Mouse (Mus musculus) thymus, postnatal 4 days (tissue): ENCODE results near the gene Gm12248.

Experiments
- DNase-seq: peaks from one replicate; pipeline ENCODE4 v3.0.0; 2021

Gm12248 gene

GRCm38 (mm10) chr11:58093021-58093528 lies at the start of gene Gm12248:
Gm12248 (minus strand) TSS chr11:58093134.
- no peak for DNase-seq

GRCm38 (mm10) chr11:58139466-58139865 lies 46.5 kb upstream of the Gm12248 start:
- peak; percentile 50 for DNase-seq

- peak; percentile 64 for DNase-seq
Observed at GRCm38 (mm10) chr11:58138821-58139220, 45.9 kb upstream of the Gm12248 start.

- no peak for DNase-seq
Observed at GRCm38 (mm10) chr11:58136677-58137076, 43.7 kb upstream of the Gm12248 start.

- no peak for DNase-seq
Observed at GRCm38 (mm10) chr11:58135296-58135695, 42.4 kb upstream of the Gm12248 start.

- DNase-seq, result no peak
Observed at GRCm38 (mm10) chr11:58134869-58135268, 41.9 kb upstream of the Gm12248 start.

GRCm38 (mm10) chr11:58132026-58132425 lies 39.1 kb upstream of the Gm12248 start:
- no peak for DNase-seq

- no peak for DNase-seq
Observed at GRCm38 (mm10) chr11:58129302-58129843, 36.4 kb upstream of the Gm12248 start.

- no peak for DNase-seq
Observed at GRCm38 (mm10) chr11:58127544-58127943, 34.6 kb upstream of the Gm12248 start.

- DNase-seq, result no peak
Observed at GRCm38 (mm10) chr11:58126397-58127160, 33.6 kb upstream of the Gm12248 start.

GRCm38 (mm10) chr11:58125021-58125420 lies 32.1 kb upstream of the Gm12248 start:
- no peak for DNase-seq

- DNase-seq, result no peak
Observed at GRCm38 (mm10) chr11:58123711-58124110, 30.8 kb upstream of the Gm12248 start.

- DNase-seq, result no peak
Observed at GRCm38 (mm10) chr11:58121351-58121750, 28.4 kb upstream of the Gm12248 start.

GRCm38 (mm10) chr11:58120655-58121054 lies 27.7 kb upstream of the Gm12248 start:
- DNase-seq, result no peak

GRCm38 (mm10) chr11:58117044-58117652 lies 24.2 kb upstream of the Gm12248 start:
- DNase-seq, result no peak

GRCm38 (mm10) chr11:58116560-58116959 lies 23.6 kb upstream of the Gm12248 start:
- DNase-seq, result no peak

- DNase-seq, result no peak
Observed at GRCm38 (mm10) chr11:58107664-58108337, 14.9 kb upstream of the Gm12248 start.

GRCm38 (mm10) chr11:58107009-58107408 lies 14.1 kb upstream of the Gm12248 start:
- no peak for DNase-seq

- DNase-seq, result no peak
Observed at GRCm38 (mm10) chr11:58104351-58104791, 11.4 kb upstream of the Gm12248 start.

GRCm38 (mm10) chr11:58103697-58104306 lies 10.9 kb upstream of the Gm12248 start, which contains the start of gene Cnot8:
Cnot8 (plus strand) TSS chr11:58104153.
- peak; percentile 99 for DNase-seq

GRCm38 (mm10) chr11:58103344-58103653 lies 10.4 kb upstream of the Gm12248 start:
- peak; percentile 71 for DNase-seq

- peak; percentile 76 for DNase-seq
Observed at GRCm38 (mm10) chr11:58102581-58103343, 9.8 kb upstream of the Gm12248 start.
